Mouse (Mus musculus) stomach, embryonic 15.5 days (tissue): ENCODE data around the gene Fut1. TPM values are rescaled to one million over a fixed set of nuclear protein-coding genes. Genes with fewer than 3 reads are reported as not detected.

ENCODE experiments used
- ATAC-seq: fragments of 200-750 bp; cut with Nextera tagmentation; 2 replicates; pipeline ENCODE4 v1.8.0; 2017; ENCODE audit warnings: low read depth, moderate number of reproducible peaks, moderate TSS enrichment; ENCODE audit not compliant: insufficient read depth, low FRiP score
- H3K27ac ChIP-seq: fragments of 300-500 bp; sonication (generic); 2 replicates; pipeline ENCODE4 v1.5.1; 2015; ENCODE audit warnings: mild to moderate bottlenecking, inconsistent platforms
- H3K27me3 ChIP-seq: fragments of 300-500 bp; sonication (generic); replicated peaks from 2 replicates; pipeline ENCODE4 v1.6.1; 2015; ENCODE audit warnings: inconsistent platforms
- H3K36me3 ChIP-seq: fragments of 300-500 bp; sonication (generic); 2 replicates; pipeline ENCODE4 v1.6.1; 2015; ENCODE audit warnings: inconsistent platforms
- H3K4me1 ChIP-seq: fragments of 300-500 bp; sonication (generic); 2 replicates; pipeline ENCODE4 v1.6.1; 2015; ENCODE audit warnings: inconsistent platforms
- H3K4me2 ChIP-seq: fragments of 300-500 bp; sonication (generic); 2 replicates; pipeline ENCODE4 v1.6.1; 2015; ENCODE audit warnings: mild to moderate bottlenecking, inconsistent platforms
- H3K4me3 ChIP-seq: fragments of 300-500 bp; sonication (generic); replicated peaks from 2 replicates; pipeline ENCODE4 v1.5.1; 2015; ENCODE audit warnings: inconsistent platforms
- H3K9ac ChIP-seq: fragments of 300-500 bp; sonication (generic); 2 replicates; pipeline ENCODE4 v1.6.1; 2015; ENCODE audit warnings: inconsistent platforms
- H3K9me3 ChIP-seq: fragments of 300-500 bp; sonication (generic); 2 replicates; pipeline ENCODE4 v1.6.1; 2016; ENCODE audit warnings: inconsistent platforms
- WGBS: fragments of 180-500 bp; shearing (Covaris S2); methylation state at CpG from one replicate; pipeline ENCODE4 v1.1.7; 2015; 5-methylcytosine and 5-hydroxymethylcytosine counted together
- polyA plus RNA-seq: library from polyadenylated mRNA; unstranded; fragments of >200 nt; fragmentation: Nextera tagmentation; extraction: Ambion mirVana; gene quantifications from 2 replicates; pipeline ENCODE4 v1.2.1, GENCODE M21; 2015

Fut1 gene
- polyA plus RNA-seq, 1 experiment from 2014 or later = 0.76 TPM

GRCm38 (mm10) chr7:45630064-45630907 lies 13.2 kb downstream of the Fut1 start:
- 77% methylated on average over 23 of the region's 23 CpGs for WGBS
- Histone ChIP-seq H3K27ac (no peak overlapping the region), H3K4me1 (peaks cover 15% of the 10 kb centered on the region), H3K9ac (no peak overlapping the region), H3K27me3 (peaks cover 9% of the 10 kb centered on the region), H3K9me3 (no peaks in the 10 kb centered on the region), H3K36me3 (no peaks in the 10 kb centered on the region), H3K4me3 (no peak overlapping the region), H3K4me2 (no peak overlapping the region)
- no peak for ATAC-seq

- ATAC-seq = no peak
- H3K4me2 ChIP-seq = peak overlapping the region; percentile 58
- no peaks in the 10 kb centered on the region for H3K9me3 ChIP-seq
- H3K27ac ChIP-seq = no peak overlapping the region
- 0 out of 2 replicates have a peak, but pooled peaks cover 7% of the 10 kb centered on the region for H3K36me3 ChIP-seq
- peaks cover 5% of the 10 kb centered on the region for H3K27me3 ChIP-seq
- H3K4me3 ChIP-seq = peak overlapping the region; percentile 20
- peaks cover 15% of the 10 kb centered on the region for H3K4me1 ChIP-seq
- H3K9ac ChIP-seq = peak overlapping the region; percentile 19; the same call in 1 of the 2 replicates
- WGBS = 21% methylated on average over 35 of the region's 35 CpGs
Measured at GRCm38 (mm10) chr7:45632499-45632898, 15.4 kb downstream of the Fut1 start.

GRCm38 (mm10) chr7:45634946-45635681 lies 18.0 kb downstream of the Fut1 start:
- Histone ChIP-seq H3K27me3 (no peaks in the 10 kb centered on the region; the same call in 1 of the 2 replicates), H3K4me1 (peaks cover 24% of the 10 kb centered on the region), H3K36me3 (0 out of 2 replicates have a peak, but pooled peaks cover 7% of the 10 kb centered on the region), H3K4me3 (no peak overlapping the region), H3K9ac (no peak overlapping the region), H3K9me3 (no peaks in the 10 kb centered on the region), H3K4me2 (no peak overlapping the region), H3K27ac (peak overlapping the region; percentile 59)
- no peak for ATAC-seq
- WGBS = 89% methylated on average over 11 of the region's 11 CpGs

- no peak overlapping the region for H3K9ac ChIP-seq
- no peak overlapping the region for H3K4me3 ChIP-seq
- H3K36me3 ChIP-seq = 0 out of 2 replicates have a peak, but pooled peaks cover 7% of the 10 kb centered on the region
- 73% methylated on average over 15 of the region's 15 CpGs for WGBS
- no peaks in the 10 kb centered on the region; the same call in 1 of the 2 replicates for H3K27me3 ChIP-seq
- H3K27ac ChIP-seq = peak overlapping the region; percentile 59
- H3K4me2 ChIP-seq = no peak overlapping the region
- peaks cover 29% of the 10 kb centered on the region for H3K4me1 ChIP-seq
- no peak for ATAC-seq
- no peaks in the 10 kb centered on the region for H3K9me3 ChIP-seq
Measured at GRCm38 (mm10) chr7:45635711-45636688, 18.9 kb downstream of the Fut1 start.

- no peak overlapping the region for H3K9ac ChIP-seq
- H3K27me3 ChIP-seq = no peaks in the 10 kb centered on the region; the same call in 1 of the 2 replicates
- 92% methylated on average over 6 of the region's 6 CpGs for WGBS
- no peak overlapping the region for H3K27ac ChIP-seq
- H3K4me1 ChIP-seq = peaks cover 37% of the 10 kb centered on the region
- no peaks in the 10 kb centered on the region for H3K9me3 ChIP-seq
- H3K4me2 ChIP-seq = peak overlapping the region; percentile 52
- H3K36me3 ChIP-seq = 0 out of 2 replicates have a peak, but pooled peaks cover 7% of the 10 kb centered on the region
- no peak for ATAC-seq
- no peak overlapping the region for H3K4me3 ChIP-seq
Measured at GRCm38 (mm10) chr7:45637710-45638109, 20.6 kb downstream of the Fut1 start.

- no peaks in the 10 kb centered on the region for H3K9me3 ChIP-seq
- 0 out of 2 replicates have a peak, but pooled peaks cover 7% of the 10 kb centered on the region for H3K36me3 ChIP-seq
- no peaks in the 10 kb centered on the region for H3K27me3 ChIP-seq
- H3K4me2 ChIP-seq = peak overlapping the region; percentile 52
- H3K27ac ChIP-seq = no peak overlapping the region
- peak overlapping the region; percentile 25 for H3K4me3 ChIP-seq
- WGBS = 26% methylated on average over 29 of the region's 29 CpGs
- H3K4me1 ChIP-seq = peaks cover 40% of the 10 kb centered on the region
- H3K9ac ChIP-seq = no peak overlapping the region
- peak; percentile 86 for ATAC-seq
Measured at GRCm38 (mm10) chr7:45638623-45639401, 21.7 kb downstream of the Fut1 start.

GRCm38 (mm10) chr7:45639561-45640027 lies 22.5 kb downstream of the Fut1 start, which contains the start of gene Mamstr:
Gene Mamstr, plus strand, starts transcription at chr7:45639977.
- H3K36me3 ChIP-seq = 0 out of 2 replicates have a peak, but pooled peaks cover 7% of the 10 kb centered on the region
- WGBS = 34% methylated on average over 19 of the region's 19 CpGs
- H3K9me3 ChIP-seq = no peaks in the 10 kb centered on the region
- no peak for ATAC-seq
- peaks cover 45% of the 10 kb centered on the region for H3K4me1 ChIP-seq
- no peak within 1 kb of the TSS for H3K4me3 ChIP-seq
- no peak within 1 kb of the TSS for H3K9ac ChIP-seq
- H3K4me2 ChIP-seq = peak within 1 kb of the TSS; percentile 52; the same call in 1 of the 2 replicates
- no peaks in the 10 kb centered on the region for H3K27me3 ChIP-seq
- 0 out of 2 replicates have a peak within 1 kb of the TSS, but pooled peaks have one; percentile 88 for H3K27ac ChIP-seq

GRCm38 (mm10) chr7:45640191-45640957 lies 23.3 kb downstream of the Fut1 start:
- no peak for ATAC-seq
- WGBS = 80% methylated on average over 19 of the region's 19 CpGs
- H3K4me1 ChIP-seq = peaks cover 42% of the 10 kb centered on the region
- no peak overlapping the region for H3K27ac ChIP-seq
- H3K9me3 ChIP-seq = no peaks in the 10 kb centered on the region
- H3K9ac ChIP-seq = no peak overlapping the region
- H3K36me3 ChIP-seq = 0 out of 2 replicates have a peak, but pooled peaks cover 7% of the 10 kb centered on the region
- H3K4me3 ChIP-seq = no peak overlapping the region
- no peaks in the 10 kb centered on the region for H3K27me3 ChIP-seq
- H3K4me2 ChIP-seq = no peak overlapping the region

GRCm38 (mm10) chr7:45641391-45642040 lies 24.4 kb downstream of the Fut1 start:
- ATAC-seq = no peak
- Histone ChIP-seq H3K36me3 (0 out of 2 replicates have a peak, but pooled peaks cover 3% of the 10 kb centered on the region), H3K27ac (peak overlapping the region; percentile 88; the same call in 1 of the 2 replicates), H3K9me3 (no peaks in the 10 kb centered on the region), H3K4me1 (peaks cover 42% of the 10 kb centered on the region), H3K4me2 (peak overlapping the region; percentile 83), H3K9ac (no peak overlapping the region), H3K27me3 (no peaks in the 10 kb centered on the region), H3K4me3 (peak overlapping the region; percentile 47)
- 43% methylated on average over 17 of the region's 17 CpGs for WGBS
